Mouse (Mus musculus) testis, postnatal 10 days (tissue): ENCODE measurements around the gene Dgki.

Source experiments
- DNase-seq: peaks from one replicate; pipeline ENCODE4 v3.0.0; 2021; ENCODE audit warnings: low spot score

The Dgki gene

GRCm38 (mm10) chr6:37297744-37298482, 2.1 kb downstream of the Dgki start:
- DNase-seq, result no peak

- no peak for DNase-seq
These were observed 7.9 kb downstream of the Dgki start for GRCm38 (mm10) chr6:37292068-37292467.

GRCm38 (mm10) chr6:37291171-37291570, 8.8 kb downstream of the Dgki start:
- DNase-seq, result no peak

- DNase-seq, result no peak
These were observed 9.3 kb downstream of the Dgki start for GRCm38 (mm10) chr6:37290691-37291090.

GRCm38 (mm10) chr6:37286134-37286533, 13.8 kb downstream of the Dgki start:
- no peak for DNase-seq

- no peak for DNase-seq
These were observed 15.1 kb downstream of the Dgki start for GRCm38 (mm10) chr6:37284879-37285278.

- DNase-seq, result no peak
These were observed 16.6 kb downstream of the Dgki start for GRCm38 (mm10) chr6:37283336-37283735.

GRCm38 (mm10) chr6:37282659-37283058, 17.3 kb downstream of the Dgki start:
- no peak for DNase-seq

- DNase-seq, result no peak
These were observed 22.9 kb downstream of the Dgki start for GRCm38 (mm10) chr6:37276834-37277715.

GRCm38 (mm10) chr6:37276181-37276580, 23.8 kb downstream of the Dgki start:
- no peak for DNase-seq

GRCm38 (mm10) chr6:37270905-37271591, 28.9 kb downstream of the Dgki start:
- no peak for DNase-seq

GRCm38 (mm10) chr6:37268589-37268988, 31.4 kb downstream of the Dgki start:
- DNase-seq, result no peak

GRCm38 (mm10) chr6:37267952-37268351, 32.0 kb downstream of the Dgki start:
- no peak for DNase-seq

- no peak for DNase-seq
These were observed 37.5 kb downstream of the Dgki start for GRCm38 (mm10) chr6:37262486-37262885.

- DNase-seq, result no peak
These were observed 38.6 kb downstream of the Dgki start for GRCm38 (mm10) chr6:37261236-37261852.

GRCm38 (mm10) chr6:37258662-37259061, 41.3 kb downstream of the Dgki start:
- DNase-seq, result no peak

- no peak for DNase-seq
These were observed 45.8 kb downstream of the Dgki start for GRCm38 (mm10) chr6:37254144-37254543.

GRCm38 (mm10) chr6:37252536-37252935, 47.4 kb downstream of the Dgki start:
- no peak for DNase-seq

- DNase-seq, result no peak
These were observed 49.3 kb downstream of the Dgki start for GRCm38 (mm10) chr6:37250671-37251070.

- DNase-seq, result no peak
These were observed 54.2 kb downstream of the Dgki start for GRCm38 (mm10) chr6:37245757-37246156.

GRCm38 (mm10) chr6:37244074-37244473, 55.9 kb downstream of the Dgki start:
- DNase-seq, result no peak

GRCm38 (mm10) chr6:37242769-37243121, 57.2 kb downstream of the Dgki start:
- DNase-seq, result no peak
